Mouse (Mus musculus): ENCODE data around the gene Rnd1.

- TF ChIP-seq TCF12 (IDR thresholded peaks at IDR 0.05; ENCODE audit: insufficient read depth, poor library complexity, severe bottlenecking), result no peak
- TF ChIP-seq POLR2AphosphoS2 (IDR thresholded peaks at IDR 0.05; ENCODE audit: insufficient read length, low read depth), result no peak
- no peak for TF ChIP-seq CEBPB (IDR thresholded peaks at IDR 0.05; ENCODE audit: insufficient read depth, poor library complexity, severe bottlenecking)
- TF ChIP-seq POLR2A (IDR thresholded peaks at IDR 0.05; ENCODE audit: insufficient read length, low read depth), result no peak
- no peak for TF ChIP-seq MYOD1 (IDR thresholded peaks at IDR 0.05; ENCODE audit: control insufficient read depth in 1 of 3, insufficient read length in 2 of 3, low read depth in 2 of 3)
- TF ChIP-seq E2F4 (IDR thresholded peaks at IDR 0.05; ENCODE audit: insufficient read depth), result no peak
- no peak for TF ChIP-seq MAX (IDR thresholded peaks at IDR 0.05; ENCODE audit: low read depth)
- TF ChIP-seq USF1 (IDR thresholded peaks at IDR 0.05; ENCODE audit: low read depth), result no peak
These were observed 40.1 kb downstream of the Rnd1 start for GRCm38 (mm10) chr15:98637155-98637554.

Data from myocyte (in vitro differentiated cells).